Mouse (Mus musculus) adrenal gland, postnatal 4 days (tissue): ENCODE results near the gene Hnrnpl. TPM values are rescaled to one million over a fixed set of nuclear protein-coding genes. Genes with fewer than 3 reads are reported as not detected.
A peak's percentile ranks its signal among the peaks of the same experiment; 100 is the strongest.

Experiments
- DNase-seq, 2 experiments: peaks; one replicate each; pipeline ENCODE4 v3.0.0; 2021 to 2022; ENCODE audit warnings: low spot score in 2 of 2, mixed read lengths in 2 of 2
- total RNA-seq, 2 experiments: library from RNA; stranded (reverse); gene quantifications; 2 replicates each; pipeline ENCODE4 v1.2.3; 2021

Gene Hnrnpl
- total RNA-seq, 2 experiments from 2014 or later = 722 to 725 TPM

DNA sequence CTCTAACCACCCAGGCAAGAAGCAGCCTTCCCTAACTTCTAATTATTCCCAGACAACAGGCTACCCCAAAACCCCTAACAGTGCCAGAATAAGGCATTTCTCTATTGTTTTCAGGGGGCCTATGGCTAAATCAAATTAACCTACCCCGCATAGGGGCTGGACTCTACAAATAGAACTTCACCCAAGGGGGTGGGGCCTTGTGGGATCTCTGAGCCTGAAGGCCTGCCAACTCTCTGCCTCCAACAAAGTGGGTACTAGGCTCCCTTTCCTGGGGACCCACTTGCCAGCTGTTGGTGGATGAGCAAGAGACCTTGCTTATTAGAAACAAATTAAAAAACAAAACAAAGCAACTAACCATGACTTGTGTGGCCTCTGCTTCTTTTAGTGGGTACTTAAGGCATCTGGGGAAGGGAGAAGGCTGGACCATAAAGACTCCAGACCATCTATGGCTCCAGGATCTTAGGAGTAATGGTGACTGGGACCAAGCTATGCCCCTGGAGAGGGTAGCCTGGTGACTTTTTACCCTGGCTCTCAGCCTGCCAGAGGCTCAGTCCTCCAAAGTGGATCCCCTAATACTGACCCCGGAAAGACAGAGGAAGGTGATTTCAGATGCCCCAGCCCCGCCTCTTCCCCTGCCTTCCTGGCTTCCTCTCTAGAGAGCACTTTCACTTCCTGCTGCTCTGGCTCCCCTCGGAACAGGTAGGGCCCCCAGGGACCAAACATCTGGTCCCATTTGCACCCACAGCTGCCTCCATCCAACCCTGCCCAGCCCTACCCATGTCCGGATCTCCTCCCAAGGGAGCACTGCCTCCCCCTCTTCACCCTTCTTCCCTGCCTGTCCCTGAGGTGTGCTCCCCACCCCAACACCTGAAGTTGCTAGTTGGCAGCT is 19.8 kb upstream of the Hnrnpl start, which contains the start of gene Rinl:
TSS of gene Rinl (plus strand) at position 663 of the 889 bp plus-strand sequence.
- DNase-seq = no peak

DNA sequence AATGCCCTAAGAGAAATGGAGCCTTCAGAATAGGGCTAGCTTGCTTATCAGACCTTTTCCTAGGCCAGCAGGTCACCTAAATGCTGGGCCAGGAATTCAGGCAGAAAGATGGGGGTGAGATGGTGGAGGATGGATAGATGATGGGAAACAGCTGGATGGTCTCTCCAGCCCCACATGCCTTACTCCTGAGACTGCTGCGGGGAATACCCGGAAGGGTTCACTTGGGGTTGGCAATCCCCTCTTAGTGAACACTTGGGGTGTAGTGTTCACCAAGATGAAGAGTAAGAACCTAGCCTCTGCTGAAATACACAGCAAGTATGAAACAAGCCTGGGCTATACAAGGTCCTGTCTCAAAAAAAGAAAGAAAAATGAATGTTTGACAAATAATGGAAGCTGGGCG is 19.1 kb upstream of the Hnrnpl start:
- no peak for DNase-seq

DNA sequence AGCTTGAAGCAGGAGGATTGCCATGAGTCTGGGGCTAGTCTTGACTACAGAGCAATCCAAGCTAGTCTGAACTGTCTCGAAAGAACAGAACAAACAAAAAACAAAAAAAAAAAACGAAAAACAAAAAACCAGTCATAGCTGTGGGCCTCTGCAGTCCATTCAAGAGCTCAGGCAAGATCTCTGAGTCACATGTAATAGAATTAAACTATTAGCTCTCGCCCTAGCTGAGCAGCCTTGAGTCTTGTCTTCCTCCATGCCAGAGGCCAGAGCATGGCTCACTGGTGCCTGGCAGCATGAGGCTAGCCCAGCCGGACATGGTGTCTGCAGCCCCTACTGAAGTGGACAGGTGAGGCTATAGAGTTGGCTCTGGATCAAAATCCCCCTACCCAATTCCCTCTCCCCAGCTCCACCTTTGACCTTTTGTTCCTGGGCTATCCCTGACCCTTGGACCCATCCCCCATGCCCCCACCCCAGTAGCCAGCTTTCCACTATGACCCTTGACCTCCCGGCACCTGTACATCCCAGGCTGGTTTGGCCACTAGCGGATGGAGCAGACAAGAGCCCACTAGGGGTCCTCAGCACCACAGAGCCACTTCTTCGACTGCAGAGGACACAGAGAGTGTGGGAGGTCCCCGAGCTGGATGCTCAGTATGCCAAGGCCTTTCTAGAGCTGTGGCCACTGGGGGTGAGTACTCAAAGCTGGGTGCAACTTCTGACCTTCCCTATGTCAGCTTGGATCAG is 18.1 kb upstream of the Hnrnpl start:
- no peak for DNase-seq

DNA sequence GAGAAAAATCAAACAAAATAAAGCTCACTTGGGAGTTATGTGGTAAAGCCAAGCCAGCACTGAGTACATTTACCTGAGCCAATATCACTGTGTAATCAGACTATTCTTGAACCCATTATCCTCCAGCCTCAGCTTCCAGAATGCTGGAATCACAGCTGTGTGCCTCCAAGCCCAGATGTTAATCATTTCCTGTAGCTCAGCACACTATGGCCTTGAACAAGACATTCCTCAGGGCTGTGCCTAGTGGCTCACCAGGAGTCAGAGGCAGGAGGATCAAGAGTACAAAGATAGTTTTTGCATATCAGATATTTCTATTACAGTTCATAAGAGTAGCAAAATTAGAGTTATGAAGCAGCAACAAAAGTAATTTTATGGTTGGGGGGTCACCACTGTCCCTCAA is 16.6 kb upstream of the Hnrnpl start:
- no peak for DNase-seq

- no peak for DNase-seq
Observed at GRCm38 (mm10) chr7:28792391-28793185, 15.8 kb upstream of the Hnrnpl start.

GRCm38 (mm10) chr7:28793834-28794233 is 14.5 kb upstream of the Hnrnpl start:
- DNase-seq = no peak

GRCm38 (mm10) chr7:28794496-28794895 is 13.8 kb upstream of the Hnrnpl start:
- no peak for DNase-seq

- no peak for DNase-seq
Observed at GRCm38 (mm10) chr7:28795832-28796231, 12.5 kb upstream of the Hnrnpl start.

DNA sequence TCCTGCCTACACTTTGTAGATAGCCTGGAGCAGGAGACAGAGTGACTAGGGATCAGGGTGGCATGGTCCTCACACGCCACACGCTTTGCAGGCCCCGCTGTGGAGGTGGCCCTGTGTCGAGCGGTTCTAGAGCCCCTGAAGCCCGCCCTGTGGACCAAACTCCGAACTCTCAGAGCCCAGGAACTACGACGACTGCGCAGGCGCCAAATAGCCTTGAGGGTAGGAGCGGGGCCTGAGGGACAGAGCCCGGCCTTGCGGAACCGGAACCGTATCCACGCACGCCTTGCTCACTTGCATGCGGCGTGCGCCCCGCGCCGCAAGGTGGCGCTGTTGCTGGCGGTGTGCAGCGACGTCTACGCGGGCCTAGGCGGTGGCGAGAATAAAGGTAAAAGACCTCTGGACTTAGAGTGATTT is 11.8 kb upstream of the Hnrnpl start:
- DNase-seq = peak; percentile 67 to 77

DNA sequence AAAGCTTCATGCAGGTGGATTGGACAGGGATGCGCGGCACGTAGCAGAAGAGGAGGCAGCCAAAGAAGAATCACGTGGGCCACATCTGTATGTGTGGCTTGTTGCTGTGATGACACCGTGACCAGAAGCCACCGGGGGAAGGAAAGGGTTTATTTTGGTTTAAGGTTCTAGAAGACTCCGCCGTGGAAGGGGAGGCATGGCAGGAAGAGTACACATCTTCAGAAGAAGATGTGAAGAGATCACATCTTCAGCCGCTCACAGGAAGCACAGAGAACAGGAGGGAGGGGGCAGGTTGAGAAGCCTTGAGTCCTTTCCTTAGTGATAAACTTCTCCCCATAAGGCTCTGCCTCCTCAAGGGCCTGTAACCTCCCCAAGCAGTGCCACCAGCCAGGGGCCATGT is 8.3 kb upstream of the Hnrnpl start:
- no peak for DNase-seq

GRCm38 (mm10) chr7:28801451-28801850 is 6.9 kb upstream of the Hnrnpl start:
- DNase-seq = no peak

DNA sequence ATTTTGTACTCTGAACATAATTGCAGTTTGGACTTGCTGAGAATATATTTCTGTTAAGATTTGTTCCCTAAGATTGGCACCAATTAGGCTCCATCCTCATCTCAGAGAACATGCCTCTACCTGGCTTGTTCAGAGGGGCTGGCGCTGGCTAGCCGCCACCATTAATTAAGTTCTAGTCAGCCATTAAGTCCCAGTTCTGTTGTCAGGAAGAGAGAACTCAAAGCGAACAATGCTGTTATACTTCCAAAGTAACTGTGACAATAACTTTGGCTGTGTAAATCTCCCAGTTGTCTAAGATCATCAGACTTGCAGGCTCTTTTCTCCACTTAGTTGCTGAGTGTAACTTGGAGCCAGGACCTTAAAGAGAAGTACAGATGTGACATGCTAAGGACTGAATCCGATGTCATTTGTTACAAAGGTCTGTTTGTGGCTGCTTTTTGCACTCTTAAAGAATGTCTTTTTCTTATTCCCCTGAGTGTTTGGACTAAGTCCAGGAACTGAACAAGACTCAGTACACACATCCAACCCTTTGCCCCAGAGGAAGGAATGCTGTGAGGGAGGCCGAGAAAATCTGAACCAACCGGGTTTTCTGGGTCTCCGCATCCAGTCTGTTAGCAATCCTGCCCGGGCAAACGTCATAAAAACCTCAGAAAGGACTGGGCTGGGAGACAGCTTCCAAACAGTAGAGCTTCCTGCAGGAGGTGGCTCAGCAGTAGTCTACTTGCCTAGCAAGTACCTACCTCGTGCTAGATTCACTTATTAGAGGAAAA is 6.3 kb upstream of the Hnrnpl start:
- no peak for DNase-seq

DNA sequence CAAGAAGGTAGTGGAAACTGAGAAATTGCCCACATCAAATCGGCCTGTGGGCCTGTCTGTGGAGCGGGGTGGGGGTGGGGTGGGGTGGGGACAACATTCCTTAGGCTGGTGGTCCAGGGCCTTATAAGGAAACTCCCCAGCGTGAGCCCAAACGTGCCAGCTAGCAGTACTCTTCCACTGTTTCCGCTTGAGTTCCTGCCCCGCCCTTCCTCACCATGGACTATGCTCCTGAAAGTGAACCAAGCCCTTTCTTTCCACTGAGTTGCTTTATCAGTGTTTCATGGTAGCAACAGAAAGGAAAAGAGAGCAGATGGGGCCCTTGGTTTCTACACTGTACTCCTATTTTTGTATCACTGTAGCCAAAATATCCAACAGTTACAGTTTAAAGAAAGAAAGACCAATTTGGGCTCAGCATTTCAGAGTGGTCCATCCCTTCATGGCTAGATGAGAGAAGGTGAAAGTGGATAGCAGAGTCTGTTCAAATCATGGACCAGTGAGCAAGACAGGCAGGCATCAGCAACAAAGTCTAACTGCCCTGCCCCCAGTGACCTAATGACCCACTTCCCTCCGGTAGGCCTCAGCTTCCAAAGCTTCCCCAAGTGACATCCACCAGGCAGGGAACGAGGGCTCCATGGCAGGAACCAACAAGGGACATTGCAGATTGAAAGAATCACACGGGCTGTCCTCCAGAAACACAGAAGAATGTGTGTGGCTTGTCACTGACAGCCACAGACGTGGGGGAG is 5.3 kb upstream of the Hnrnpl start:
- DNase-seq = no peak

DNA sequence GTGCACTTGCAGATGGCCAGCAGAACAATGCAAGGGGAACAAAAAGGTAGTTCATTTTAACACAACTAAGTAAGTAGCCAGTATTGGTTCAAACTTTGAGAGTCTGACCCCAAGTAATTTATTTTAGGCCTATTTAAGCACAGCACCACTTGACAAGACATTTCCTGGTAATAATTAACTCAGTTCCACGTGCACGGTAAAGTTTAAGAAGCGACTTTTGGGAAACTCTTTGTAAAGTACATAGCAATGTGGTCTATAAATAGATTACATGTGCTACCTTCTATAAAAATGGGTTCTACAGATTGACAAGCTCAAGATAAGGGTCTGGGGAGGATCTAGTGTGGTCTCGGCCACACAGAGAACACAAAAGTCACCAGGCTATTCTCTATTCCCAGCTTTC is 4.6 kb upstream of the Hnrnpl start:
- no peak for DNase-seq

GRCm38 (mm10) chr7:28806869-28807268 is 1.5 kb upstream of the Hnrnpl start:
- DNase-seq = no peak

DNA sequence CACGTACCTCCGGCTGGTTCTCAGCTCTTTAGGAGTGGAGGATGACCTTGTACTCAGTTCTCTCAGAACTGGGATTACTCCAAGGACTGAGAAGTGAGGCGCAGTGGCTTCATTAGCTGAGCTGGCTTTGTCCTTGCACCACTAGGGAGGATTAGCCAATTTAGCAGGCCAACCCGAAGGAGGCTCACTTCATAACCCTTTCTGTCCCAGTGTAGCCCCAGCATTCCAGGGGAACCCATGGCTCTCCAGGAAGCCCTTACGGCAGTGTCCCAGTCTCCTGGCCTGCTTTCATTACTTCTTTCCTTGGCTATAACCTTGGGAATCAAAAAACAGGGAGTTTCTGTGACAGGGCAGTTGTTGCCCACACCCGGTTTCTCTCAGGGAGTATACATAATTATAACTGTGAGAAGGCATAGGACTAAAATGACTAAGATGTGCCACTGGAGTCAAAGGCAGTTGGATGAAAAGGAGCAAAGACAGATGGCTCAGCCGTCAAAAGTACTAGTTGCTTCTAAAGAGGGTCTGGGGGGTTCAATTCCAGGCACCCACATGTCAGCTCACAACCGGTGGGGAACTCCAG is 610 bp upstream of the Hnrnpl start:
- no peak for DNase-seq

GRCm38 (mm10) chr7:28808957-28809393 is 634 bp downstream of the Hnrnpl start:
- DNase-seq = peak; percentile 91

- DNase-seq = peak in 1 of 2 experiments; percentile 39
Observed at GRCm38 (mm10) chr7:28809401-28810089, 1.2 kb downstream of the Hnrnpl start.
